Mouse (Mus musculus) liver, embryonic 13.5 days (tissue): Measurements from ENCODE around the gene Wrap73. TPM values are rescaled to one million over a fixed set of nuclear protein-coding genes. Genes with fewer than 3 reads are reported as not detected.

Experiments used
- ATAC-seq: fragments of 200-750 bp; cut with Nextera tagmentation; 2 replicates; pipeline ENCODE4 v1.8.0; 2017; ENCODE audit warnings: low read depth, mild to moderate bottlenecking, moderate number of reproducible peaks, moderate library complexity
- DNase-seq: peaks from one replicate; pipeline ENCODE4 v3.0.0; 2022
- H3K27ac ChIP-seq: fragments of 300-500 bp; sonication (generic); 2 replicates; pipeline ENCODE4 v1.5.1; 2015; ENCODE audit warnings: moderate library complexity, mild to moderate bottlenecking, inconsistent platforms
- H3K27me3 ChIP-seq: fragments of 300-500 bp; sonication (generic); 2 replicates; pipeline ENCODE4 v1.6.1; 2015; ENCODE audit warnings: mild to moderate bottlenecking, inconsistent platforms
- H3K36me3 ChIP-seq: fragments of 300-500 bp; sonication (generic); 2 replicates; pipeline ENCODE4 v1.6.1; 2015; ENCODE audit warnings: mild to moderate bottlenecking, inconsistent platforms
- H3K4me1 ChIP-seq: fragments of 300-500 bp; sonication (generic); replicated peaks from 2 replicates; pipeline ENCODE4 v1.6.1; 2015; ENCODE audit warnings: inconsistent platforms
- H3K4me2 ChIP-seq: fragments of 300-500 bp; sonication (generic); 2 replicates; pipeline ENCODE4 v1.6.1; 2015; ENCODE audit warnings: inconsistent platforms, mild to moderate bottlenecking, moderate library complexity
- H3K4me3 ChIP-seq: fragments of 300-500 bp; sonication (generic); replicated peaks from 2 replicates; pipeline ENCODE4 v1.5.1; 2015; ENCODE audit warnings: mild to moderate bottlenecking, inconsistent platforms
- H3K9ac ChIP-seq: fragments of 300-500 bp; sonication (generic); 2 replicates; pipeline ENCODE4 v1.6.1; 2015; ENCODE audit warnings: mild to moderate bottlenecking, inconsistent platforms
- H3K9me3 ChIP-seq: fragments of 300-500 bp; sonication (generic); replicated peaks from 2 replicates; pipeline ENCODE4 v1.6.1; 2016; ENCODE audit warnings: inconsistent platforms
- WGBS: fragments of 180-500 bp; shearing (Covaris S2); methylation state at CpG from one replicate; pipeline ENCODE4 v1.1.7; 2015; ENCODE audit not compliant: insufficient replicate concordance; 5-methylcytosine and 5-hydroxymethylcytosine counted together
- polyA plus RNA-seq: library from polyadenylated mRNA; unstranded; fragments of >200 nt; fragmentation: Nextera tagmentation; extraction: Ambion mirVana; gene quantifications from 2 replicates; pipeline ENCODE4 v1.2.1, GENCODE M21; 2015

Gene Wrap73
- 26.9 and 29.9 TPM in 2 replicates for polyA plus RNA-seq

GRCm38 (mm10) chr4:154142211-154143040, at the start of gene Wrap73:
Wrap73 (plus strand) TSS chr4:154142372.
- ATAC-seq = peak; percentile 96
- Histone ChIP-seq H3K9me3 (no peaks in the 10 kb centered on the region), H3K4me2 (peak within 1 kb of the TSS; percentile 96), H3K9ac (peak within 1 kb of the TSS; percentile 94), H3K27me3 (peaks cover 47% of the 10 kb centered on the region), H3K4me3 (peak within 1 kb of the TSS; percentile 86), H3K36me3 (peaks cover 20% of the 10 kb centered on the region), H3K27ac (peak within 1 kb of the TSS; percentile 77), H3K4me1 (peaks cover 46% of the 10 kb centered on the region)
- 1% methylated on average over 49 of the region's 49 CpGs for WGBS
- DNase-seq = peak; percentile 81

DNA sequence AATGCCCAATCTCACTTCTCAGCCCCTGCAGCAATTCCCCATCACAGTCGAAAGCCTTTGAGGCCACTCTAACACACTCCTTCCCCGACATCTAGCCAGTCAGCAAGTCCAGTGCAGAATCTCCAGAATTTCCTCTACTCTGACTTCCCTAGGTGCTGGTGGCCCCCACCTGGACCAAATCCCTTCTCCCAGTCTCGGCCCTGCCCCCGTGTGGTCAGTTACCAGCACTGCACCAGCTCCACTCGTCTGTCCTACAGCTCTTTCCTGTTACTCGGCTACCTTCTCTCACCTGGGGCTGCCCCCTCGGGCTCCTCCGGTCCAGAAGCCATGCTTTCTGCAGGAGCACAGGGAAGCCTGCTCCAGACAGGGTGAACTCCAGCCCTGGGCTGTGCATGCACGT, 49.0 kb upstream of the Wrap73 start:
- Histone ChIP-seq H3K36me3 (no peaks in the 10 kb centered on the region), H3K4me1 (no peaks in the 10 kb centered on the region), H3K27me3 (peaks cover 37% of the 10 kb centered on the region), H3K4me3 (no peak overlapping the region), H3K4me2 (no peak overlapping the region), H3K27ac (no peak overlapping the region), H3K9me3 (no peaks in the 10 kb centered on the region), H3K9ac (no peak overlapping the region)
- 14% methylated on average over 9 of the region's 9 CpGs for WGBS
- no peak for ATAC-seq
- peak; percentile 33 for DNase-seq

DNA sequence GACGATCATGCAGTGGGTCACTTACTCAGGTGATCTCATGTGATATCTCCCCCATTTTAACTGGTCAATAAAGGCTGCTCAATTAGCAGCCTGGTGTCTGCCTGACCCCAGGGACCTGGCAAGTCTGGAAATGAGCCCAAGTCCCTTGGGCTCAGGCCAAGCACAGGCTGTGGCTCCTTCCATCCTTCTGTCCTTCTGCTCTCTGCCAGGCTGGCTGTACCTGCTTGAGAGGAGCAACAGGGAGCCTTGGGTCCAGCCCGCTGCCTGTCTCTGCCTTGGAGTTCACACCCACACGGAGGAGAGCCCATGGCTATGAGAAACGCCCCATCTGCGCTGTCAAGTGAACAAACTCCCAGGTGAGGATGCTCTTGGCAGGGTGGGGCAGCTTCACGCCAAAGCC, 46.1 kb upstream of the Wrap73 start:
- WGBS = 21% methylated on average over 6 of the region's 6 CpGs
- Histone ChIP-seq H3K4me2 (no peak overlapping the region), H3K4me1 (no peaks in the 10 kb centered on the region), H3K4me3 (no peak overlapping the region), H3K9ac (no peak overlapping the region), H3K27me3 (peaks cover 48% of the 10 kb centered on the region), H3K27ac (no peak overlapping the region), H3K9me3 (no peaks in the 10 kb centered on the region), H3K36me3 (no peaks in the 10 kb centered on the region)
- no peak for ATAC-seq
- no peak for DNase-seq

DNA sequence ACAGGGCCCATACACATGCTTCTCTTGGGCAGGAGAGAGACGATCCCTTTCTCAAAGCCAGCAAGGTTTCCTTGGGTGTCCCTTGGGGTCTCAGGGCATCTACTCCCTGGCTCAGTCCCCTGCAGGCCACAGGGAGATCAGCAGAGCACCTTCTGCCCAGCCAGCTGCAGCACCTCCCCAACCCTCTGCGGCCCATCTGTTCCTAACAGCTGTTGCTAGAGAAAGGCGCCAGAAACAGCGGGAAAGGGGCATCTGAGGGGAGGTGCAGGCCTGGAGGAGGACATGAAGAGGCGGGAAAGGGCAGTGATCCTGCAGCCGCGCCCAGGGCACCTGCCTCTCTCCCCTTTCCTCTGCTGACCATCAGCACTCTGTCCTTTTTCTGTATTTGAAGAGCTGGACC, 42.8 kb upstream of the Wrap73 start:
- Histone ChIP-seq H3K9me3 (no peaks in the 10 kb centered on the region), H3K27ac (no peak overlapping the region), H3K4me2 (no peak overlapping the region), H3K9ac (no peak overlapping the region), H3K36me3 (no peaks in the 10 kb centered on the region), H3K27me3 (peaks cover 79% of the 10 kb centered on the region), H3K4me1 (no peaks in the 10 kb centered on the region), H3K4me3 (no peak overlapping the region)
- no peak for ATAC-seq
- DNase-seq = no peak
- WGBS = 20% methylated on average over 7 of the region's 7 CpGs

GRCm38 (mm10) chr4:154103386-154103785, 38.8 kb upstream of the Wrap73 start:
- ATAC-seq (no peak), DNase-seq (no peak)
- Histone ChIP-seq H3K36me3 (no peaks in the 10 kb centered on the region), H3K4me1 (peaks cover 7% of the 10 kb centered on the region), H3K9me3 (no peaks in the 10 kb centered on the region), H3K27ac (no peak overlapping the region), H3K4me3 (no peak overlapping the region), H3K9ac (no peak overlapping the region), H3K27me3 (peaks cover 82% of the 10 kb centered on the region), H3K4me2 (no peak overlapping the region)
- WGBS = 60% methylated on average over 8 of the region's 8 CpGs

DNA sequence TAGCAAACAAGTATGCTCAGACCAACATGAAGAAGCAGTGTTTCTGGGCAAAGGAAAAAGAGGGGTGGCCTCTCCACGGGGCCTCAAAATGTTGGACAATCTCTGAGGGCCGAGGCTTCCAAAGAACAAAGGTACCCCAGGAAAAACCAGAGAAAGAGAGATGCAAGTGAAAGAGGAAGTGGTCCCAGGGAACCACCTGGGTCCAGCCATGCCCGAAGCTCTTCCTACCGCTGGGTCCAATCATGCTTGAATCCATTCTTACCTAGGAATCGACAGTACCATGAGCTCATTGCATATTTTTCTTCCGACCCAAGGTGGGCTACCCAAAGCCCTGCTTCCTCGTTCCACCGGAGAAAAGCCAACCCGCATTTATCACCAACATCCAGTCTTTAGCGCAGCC, 38.3 kb upstream of the Wrap73 start:
- ATAC-seq (no peak), DNase-seq (no peak)
- Histone ChIP-seq H3K9me3 (no peaks in the 10 kb centered on the region), H3K4me2 (no peak overlapping the region), H3K4me1 (peaks cover 7% of the 10 kb centered on the region), H3K4me3 (no peak overlapping the region), H3K36me3 (no peaks in the 10 kb centered on the region), H3K27me3 (peaks cover 80% of the 10 kb centered on the region), H3K9ac (no peak overlapping the region), H3K27ac (no peak overlapping the region)
- WGBS = 74% methylated on average over 10 of the region's 10 CpGs

DNA sequence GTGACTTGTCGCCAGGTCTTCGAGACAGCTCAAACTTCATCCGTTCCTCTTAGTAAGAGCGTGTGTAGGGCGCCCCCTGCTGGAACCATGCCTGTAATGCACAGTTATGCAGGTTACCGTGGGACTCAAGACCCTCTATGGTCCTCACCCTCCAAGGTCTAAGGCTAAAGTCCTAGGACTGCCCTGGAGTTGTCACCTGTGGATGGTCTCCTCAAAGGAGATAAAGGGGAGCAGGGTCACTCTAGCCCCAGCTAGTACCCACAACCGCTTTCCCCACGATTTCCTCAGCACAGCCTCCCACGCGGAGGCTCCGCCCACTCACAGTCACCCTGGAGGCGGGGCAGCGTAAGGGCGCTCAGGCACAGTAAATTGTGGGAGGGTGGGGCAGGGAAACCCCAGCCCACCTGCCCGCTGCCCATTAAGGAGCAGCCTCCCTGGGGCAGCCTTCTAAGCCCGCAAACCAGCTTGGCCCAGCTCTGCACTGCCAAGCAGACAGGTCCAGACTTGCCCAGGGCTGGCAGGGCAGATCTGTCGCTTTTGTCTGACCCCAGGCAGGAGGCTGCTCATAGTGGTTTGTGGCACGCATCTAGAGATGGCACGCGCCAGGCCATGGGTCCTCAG, 36.7 kb upstream of the Wrap73 start:
- ATAC-seq (peak; percentile 56), DNase-seq (peak; percentile 54)
- H3K27ac ChIP-seq = no peak overlapping the region
- no peaks in the 10 kb centered on the region for H3K9me3 ChIP-seq
- H3K4me3 ChIP-seq = 0 out of 2 replicates have a peak overlapping the region, but pooled peaks have one; percentile 26
- peaks cover 7% of the 10 kb centered on the region for H3K4me1 ChIP-seq
- H3K27me3 ChIP-seq = peaks cover 72% of the 10 kb centered on the region
- peak overlapping the region; percentile 56 for H3K4me2 ChIP-seq
- H3K9ac ChIP-seq = 0 out of 2 replicates have a peak overlapping the region, but pooled peaks have one; percentile 9
- H3K36me3 ChIP-seq = no peaks in the 10 kb centered on the region
- WGBS = 23% methylated on average over 20 of the region's 20 CpGs

DNA sequence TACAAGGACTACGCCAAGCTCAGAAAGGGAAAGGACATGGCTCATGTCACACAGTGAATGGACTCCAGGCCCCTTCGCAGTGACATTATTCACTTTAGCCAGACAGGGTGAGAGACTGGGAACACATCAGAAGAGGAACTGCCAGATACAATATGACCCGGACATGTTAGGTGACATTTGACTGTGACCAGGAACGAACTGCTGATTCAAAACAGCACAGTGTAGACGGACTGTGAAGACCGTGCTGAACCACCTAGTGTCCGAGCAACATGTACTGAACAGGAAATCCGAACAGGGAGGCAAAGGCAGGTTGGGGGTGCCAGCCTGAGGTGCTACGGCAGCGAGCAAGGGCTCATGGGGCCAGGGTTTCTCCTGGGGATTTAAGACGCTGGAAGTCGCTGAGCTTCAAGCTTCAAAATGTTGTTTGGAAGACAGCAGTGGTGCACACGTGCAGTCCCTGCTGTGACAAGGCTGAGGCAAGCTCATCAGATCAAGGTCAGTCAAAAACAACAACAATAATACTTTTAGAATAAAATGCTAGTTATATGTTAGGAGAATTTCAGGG, 35.6 kb upstream of the Wrap73 start:
- no peak overlapping the region for H3K4me3 ChIP-seq
- H3K27ac ChIP-seq = 0 out of 2 replicates have a peak overlapping the region, but pooled peaks have one; percentile 19
- ATAC-seq (no peak), DNase-seq (no peak)
- H3K27me3 ChIP-seq = peaks cover 73% of the 10 kb centered on the region
- H3K36me3 ChIP-seq = no peaks in the 10 kb centered on the region
- H3K9ac ChIP-seq = no peak overlapping the region
- H3K9me3 ChIP-seq = no peaks in the 10 kb centered on the region
- peaks cover 7% of the 10 kb centered on the region for H3K4me1 ChIP-seq
- WGBS = 64% methylated on average over 13 of the region's 13 CpGs
- H3K4me2 ChIP-seq = no peak overlapping the region

- H3K4me3 ChIP-seq = no peak overlapping the region
- 42% methylated on average over 18 of the region's 18 CpGs for WGBS
- DNase-seq (no peak), ATAC-seq (no peak)
- H3K36me3 ChIP-seq = no peaks in the 10 kb centered on the region
- no peak overlapping the region for H3K4me2 ChIP-seq
- no peak overlapping the region for H3K27ac ChIP-seq
- H3K9me3 ChIP-seq = no peaks in the 10 kb centered on the region
- H3K27me3 ChIP-seq = peaks cover 56% of the 10 kb centered on the region
- peaks cover 7% of the 10 kb centered on the region for H3K4me1 ChIP-seq
- H3K9ac ChIP-seq = no peak overlapping the region
Observed at GRCm38 (mm10) chr4:154109216-154109849, 32.8 kb upstream of the Wrap73 start.

DNA sequence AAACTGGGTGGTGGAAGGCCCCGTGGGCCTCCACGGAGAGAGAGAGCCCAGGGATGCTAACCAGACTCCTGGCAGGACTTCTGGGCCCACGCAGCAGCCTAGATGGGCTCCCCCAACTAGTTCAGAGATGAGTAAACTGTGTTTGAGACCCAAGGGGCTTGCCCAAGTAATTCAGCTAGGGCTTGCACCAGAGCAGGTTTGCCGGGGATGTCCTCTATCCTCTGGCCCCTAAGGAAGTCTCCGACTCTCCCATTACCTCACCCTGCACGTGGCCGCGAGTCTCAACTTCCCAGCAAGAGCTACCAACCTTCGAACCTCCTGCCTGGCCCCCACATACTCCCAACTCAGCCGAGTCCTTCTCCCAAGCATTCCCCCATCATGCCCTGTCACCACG, 32.3 kb upstream of the Wrap73 start:
- Histone ChIP-seq H3K4me2 (no peak overlapping the region), H3K4me1 (peaks cover 7% of the 10 kb centered on the region), H3K9ac (no peak overlapping the region), H3K27ac (no peak overlapping the region), H3K27me3 (peaks cover 51% of the 10 kb centered on the region), H3K9me3 (no peaks in the 10 kb centered on the region), H3K4me3 (no peak overlapping the region), H3K36me3 (no peaks in the 10 kb centered on the region)
- 66% methylated on average over 11 of the region's 11 CpGs for WGBS
- ATAC-seq (no peak), DNase-seq (no peak)

DNA sequence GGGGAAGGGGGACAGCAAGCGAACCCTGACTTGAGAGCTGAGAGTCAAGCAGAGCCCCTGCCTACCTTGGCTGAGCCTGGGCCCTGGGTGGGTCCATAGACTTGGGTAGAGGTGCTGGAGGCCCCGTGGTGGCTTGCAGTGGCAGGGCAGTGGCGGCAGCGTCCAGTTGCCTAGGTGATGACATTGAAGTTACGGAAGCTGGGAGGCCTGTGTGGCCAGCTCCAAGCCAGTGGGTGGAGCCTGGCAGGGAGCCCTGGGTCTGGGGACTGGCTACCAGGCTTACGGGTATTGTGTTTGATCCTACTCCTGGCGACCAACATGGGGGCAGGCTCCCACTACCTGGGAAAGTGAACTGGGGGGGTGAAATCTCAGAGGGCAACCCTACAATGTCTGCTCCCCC, 25.8 kb upstream of the Wrap73 start:
- Histone ChIP-seq H3K4me3 (no peak overlapping the region), H3K9me3 (no peaks in the 10 kb centered on the region), H3K27ac (peak overlapping the region; percentile 36; the same call in 1 of the 2 replicates), H3K4me1 (peaks cover 53% of the 10 kb centered on the region), H3K27me3 (peaks cover 10% of the 10 kb centered on the region; the same call in 1 of the 2 replicates), H3K36me3 (no peaks in the 10 kb centered on the region), H3K4me2 (no peak overlapping the region), H3K9ac (no peak overlapping the region)
- 63% methylated on average over 7 of the region's 7 CpGs for WGBS
- no peak for ATAC-seq
- no peak for DNase-seq
